Mouse (Mus musculus) spleen, adult 2 months (tissue): ENCODE measurements at regions not wholly inside any gene's neighbourhood (a gene's known extent, or its start where the extent isn't known, plus 50 kb on each side); places are given as distances from the start of the nearest gene placed in this dataset.

Source experiments
- DNase-seq, 2 experiments: peaks; one replicate each; pipeline versions ENCODE4 v3.0.0 to v3.0.0-alpha.2; 2012 to 2021; ENCODE audit warnings: low spot score in 2 of 2, low read depth in 1 of 2
- H3K27ac ChIP-seq: fragments of 200-500 bp; 2 replicates; pipeline ENCODE4 v1.5.1; 2012; ENCODE audit warnings: low read length, inconsistent platforms; ENCODE audit not compliant: insufficient read depth
- H3K27me3 ChIP-seq: fragments of 200-500 bp; 2 replicates; pipeline ENCODE4 v1.6.1; 2012; ENCODE audit warnings: mild to moderate bottlenecking, moderate library complexity, low read length, inconsistent platforms; ENCODE audit not compliant: control insufficient read depth, insufficient read depth
- H3K36me3 ChIP-seq: fragments of 200-500 bp; 2 replicates; pipeline ENCODE4 v1.6.1; 2012; ENCODE audit warnings: mild to moderate bottlenecking, low read length, inconsistent platforms; ENCODE audit not compliant: control insufficient read depth, insufficient read depth
- H3K4me1 ChIP-seq: fragments of 200-500 bp; 2 replicates; pipeline ENCODE4 v1.6.1; 2011; ENCODE audit warnings: inconsistent platforms; ENCODE audit not compliant: control insufficient read depth, insufficient read depth, insufficient read length
- H3K4me3 ChIP-seq: fragments of 200-500 bp; 2 replicates; pipeline ENCODE4 v1.5.1; 2011; ENCODE audit warnings: mild to moderate bottlenecking, inconsistent platforms; ENCODE audit not compliant: insufficient read depth, insufficient read length; ENCODE audit errors: extremely low read depth
- CTCF ChIP-seq: fragments of 200-500 bp; IDR thresholded peaks from 2 replicates; pipeline ENCODE4 v1.5.1; 2011; ENCODE audit warnings: mild to moderate bottlenecking, inconsistent platforms; ENCODE audit not compliant: insufficient read depth, insufficient read length, insufficient replicate concordance; ENCODE audit errors: extremely low read depth
- POLR2A ChIP-seq: fragments of 200-500 bp; IDR thresholded peaks from 2 replicates; pipeline ENCODE4 v1.6.1; 2011; ENCODE audit warnings: low read depth, low read length, inconsistent platforms
- WGBS: fragments of 180-500 bp; shearing (Covaris S2); methylation state at CpG from one replicate; pipeline ENCODE4 v1.1.7; 2018; 5-methylcytosine and 5-hydroxymethylcytosine counted together

- no peak for DNase-seq
- Histone ChIP-seq H3K27me3 (no peaks in the 10 kb centered on the region), H3K36me3 (no peaks in the 10 kb centered on the region), H3K4me1 (no peaks in the 10 kb centered on the region), H3K27ac (no peak overlapping the region), H3K4me3 (no peak overlapping the region)
- 84% methylated on average over 7 of the region's 7 CpGs for WGBS
- TF ChIP-seq CTCF, result no peak
- no peak for TF ChIP-seq POLR2A
These were observed 141.5 kb upstream of the Agap1 start for GRCm38 (mm10) chr1:89313064-89313463.

GRCm38 (mm10) chr1:89317897-89318296, 136.7 kb upstream of the Agap1 start:
- TF ChIP-seq POLR2A (no peak), CTCF (no peak)
- 26% methylated on average over 4 of the region's 4 CpGs for WGBS
- H3K27ac ChIP-seq, result no peak overlapping the region
- H3K4me3 ChIP-seq, result no peak overlapping the region
- DNase-seq, result no peak
- H3K4me1 ChIP-seq, result no peaks in the 10 kb centered on the region
- H3K27me3 ChIP-seq, result no peaks in the 10 kb centered on the region
- H3K36me3 ChIP-seq, result no peaks in the 10 kb centered on the region

GRCm38 (mm10) chr1:89318663-89319062, 135.9 kb upstream of the Agap1 start:
- no peaks in the 10 kb centered on the region for H3K4me1 ChIP-seq
- no peak for TF ChIP-seq CTCF
- no peak for TF ChIP-seq POLR2A
- no peak overlapping the region for H3K4me3 ChIP-seq
- DNase-seq, result no peak
- H3K36me3 ChIP-seq, result no peaks in the 10 kb centered on the region
- no peak overlapping the region for H3K27ac ChIP-seq
- no peaks in the 10 kb centered on the region for H3K27me3 ChIP-seq
- 62% methylated on average over 4 of the region's 4 CpGs for WGBS

- no peak for TF ChIP-seq POLR2A
- TF ChIP-seq CTCF, result no peak
- Histone ChIP-seq H3K36me3 (no peaks in the 10 kb centered on the region), H3K27me3 (no peaks in the 10 kb centered on the region), H3K4me3 (no peak overlapping the region), H3K4me1 (no peaks in the 10 kb centered on the region), H3K27ac (no peak overlapping the region)
- WGBS, result 69% methylated on average over 4 of the region's 4 CpGs
- no peak for DNase-seq
These were observed 132.0 kb upstream of the Agap1 start for GRCm38 (mm10) chr1:89322621-89323020.

GRCm38 (mm10) chr1:89323091-89323490, 131.5 kb upstream of the Agap1 start:
- no peaks in the 10 kb centered on the region for H3K4me1 ChIP-seq
- no peak for DNase-seq
- 56% methylated on average over 2 of the region's 2 CpGs for WGBS
- no peak overlapping the region for H3K27ac ChIP-seq
- H3K4me3 ChIP-seq, result no peak overlapping the region
- no peaks in the 10 kb centered on the region for H3K36me3 ChIP-seq
- H3K27me3 ChIP-seq, result no peaks in the 10 kb centered on the region
- no peak for TF ChIP-seq POLR2A
- peak; percentile 13; the same call in 1 of the 2 replicates for TF ChIP-seq CTCF

- 87% methylated on average over 4 of the region's 4 CpGs for WGBS
- TF ChIP-seq POLR2A (no peak), CTCF (no peak)
These were observed 123.3 kb upstream of the Agap1 start for GRCm38 (mm10) chr1:89331352-89331751.

GRCm38 (mm10) chr1:89332676-89333075, 121.9 kb upstream of the Agap1 start:
- TF ChIP-seq CTCF, result no peak
- no peak for TF ChIP-seq POLR2A
- no peaks in the 10 kb centered on the region for H3K27me3 ChIP-seq
- no peaks in the 10 kb centered on the region for H3K4me1 ChIP-seq
- H3K36me3 ChIP-seq, result no peaks in the 10 kb centered on the region
- no peak for DNase-seq
- 80% methylated on average over 7 of the region's 7 CpGs for WGBS
- no peak overlapping the region for H3K4me3 ChIP-seq
- H3K27ac ChIP-seq, result no peak overlapping the region

More at GRCm38 (mm10) chr1:89331352-89331751, 123.3 kb upstream of the Agap1 start:
- Histone ChIP-seq H3K4me3 (no peak overlapping the region), H3K27me3 (no peaks in the 10 kb centered on the region), H3K36me3 (no peaks in the 10 kb centered on the region), H3K4me1 (no peaks in the 10 kb centered on the region), H3K27ac (no peak overlapping the region)
- DNase-seq, result no peak
